Mouse (Mus musculus) ovary, adult 10 weeks (tissue): ENCODE measurements around the gene Slc26a1. TPM values are rescaled to one million over a fixed set of nuclear protein-coding genes. Genes with fewer than 3 reads are reported as not detected.

Source experiments
- polyA plus RNA-seq: library from polyadenylated mRNA; stranded (reverse); fragments of 350-450 nt; fragmentation: Illumina TruSeq; extraction: RNeasy Lipid Tissue Mini Kit (QIAGEN cat#74804); gene quantifications from one replicate; pipeline ENCODE4 v1.2.3, GENCODE M21; 2014

Slc26a1 gene
- polyA plus RNA-seq, result not detected

DNA sequence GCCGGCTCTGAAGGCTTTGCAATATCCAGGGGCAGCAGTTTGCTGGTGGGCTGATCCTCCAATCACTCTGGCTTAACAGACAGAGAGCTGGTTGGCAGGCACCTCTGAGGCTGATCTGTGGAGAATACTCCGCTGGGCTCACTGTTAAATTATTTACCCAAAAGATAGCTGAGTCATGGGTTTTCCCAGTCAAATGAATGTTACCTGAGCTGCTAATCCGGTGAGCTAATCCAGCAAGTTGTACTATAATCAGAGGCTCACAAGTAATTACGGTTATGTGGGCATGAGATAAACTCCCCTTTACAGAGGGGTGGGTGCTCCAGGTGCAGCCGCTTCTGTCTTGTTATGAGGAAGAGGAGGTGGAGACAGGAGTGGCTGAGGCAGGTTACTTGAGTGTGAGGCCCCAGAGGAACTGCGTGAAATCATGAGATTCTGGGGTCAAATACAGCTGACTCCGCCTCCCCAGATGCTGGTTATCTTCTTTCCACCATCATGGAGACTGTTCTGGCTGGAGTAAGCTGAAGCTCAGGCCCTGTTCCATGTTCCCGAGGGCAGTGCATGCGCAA, at the start of gene Slc26a1:
TSS of gene Slc26a1 (minus strand) at position 319 of the 566 bp plus-strand sequence.

GRCm38 (mm10) chr5:108692271-108692670, 16.9 kb upstream of the Slc26a1 start, which contains the start of gene Fgfrl1:
Gene Fgfrl1, plus strand, starts transcription at chr5:108692382.

GRCm38 (mm10) chr5:108668977-108669936, 6.1 kb downstream of the Slc26a1 start, which contains the start of gene Dgkq:
Gene Dgkq, minus strand, starts transcription at chr5:108669672.

GRCm38 (mm10) chr5:108659698-108660631, 15.4 kb downstream of the Slc26a1 start, which contains the start of gene Idua:
Gene Idua, plus strand, starts transcription at chr5:108660331.

GRCm38 (mm10) chr5:108629634-108630483, 45.5 kb downstream of the Slc26a1 start, which contains the start of the genes Gak and Tmem175:
Gene Gak, minus strand, starts transcription at chr5:108629755.
Gene Tmem175, plus strand, starts transcription at chr5:108629770.

Other genes starting within 250 kb of the Slc26a1 start
- gene Atp5k, start 241.1 kb downstream of the Slc26a1 start, polyA plus RNA-seq, result 38.4 TPM
- 0.57 TPM for gene Mfsd7a, start 226.7 kb downstream of the Slc26a1 start, polyA plus RNA-seq
- gene Pcgf3, start 214.3 kb downstream of the Slc26a1 start, polyA plus RNA-seq, result 49.1 TPM
- 0.48 TPM for gene Cplx1, start 125.5 kb downstream of the Slc26a1 start, polyA plus RNA-seq
- gene Gak, start 45.8 kb downstream of the Slc26a1 start, polyA plus RNA-seq, result 44.5 TPM
- gene Tmem175, start 45.8 kb downstream of the Slc26a1 start, polyA plus RNA-seq, result 24.3 TPM
- gene Idua, start 15.2 kb downstream of the Slc26a1 start, polyA plus RNA-seq, result 12.3 TPM
- 3.6 TPM for gene Dgkq, start 5.9 kb downstream of the Slc26a1 start, polyA plus RNA-seq
- gene Fgfrl1, start 16.8 kb upstream of the Slc26a1 start, polyA plus RNA-seq, result 6.7 TPM
- gene Rnf212, start 99.4 kb upstream of the Slc26a1 start, polyA plus RNA-seq, result 0.66 TPM
- not detected for gene Tmed11, start 119.8 kb upstream of the Slc26a1 start, polyA plus RNA-seq
- not detected for gene Vmn2r8, start 133.3 kb upstream of the Slc26a1 start, polyA plus RNA-seq
- gene Vmn2r9, start 177.0 kb upstream of the Slc26a1 start, polyA plus RNA-seq, result not detected